Mouse (Mus musculus) lung, adult 2 months (tissue): ENCODE data around the gene Frmpd2. TPM values are rescaled to one million over a fixed set of nuclear protein-coding genes. Genes with fewer than 3 reads are reported as not detected.

Source experiments
- DNase-seq: peaks from one replicate; pipeline ENCODE4 v3.0.0; 2022
- H3K4me1 ChIP-seq: fragments of 200-500 bp; 2 replicates; pipeline ENCODE4 v1.6.1; 2011; ENCODE audit warnings: low read length; ENCODE audit not compliant: control insufficient read depth, insufficient read depth
- H3K4me3 ChIP-seq: fragments of 200-500 bp; replicated peaks from 2 replicates; pipeline ENCODE3; 2011; ENCODE audit warnings: low read depth, mild to moderate bottlenecking, control low read depth, low read length; ENCODE audit errors: extremely low read depth
- CTCF ChIP-seq: fragments of 200-500 bp; IDR thresholded peaks from 2 replicates; pipeline ENCODE4 v1.5.1; 2011; ENCODE audit warnings: mild to moderate bottlenecking, low read length, control low read depth; ENCODE audit not compliant: insufficient read depth
- POLR2A ChIP-seq: fragments of 200-500 bp; IDR thresholded peaks from 2 replicates; pipeline ENCODE4 v1.6.1; 2011; ENCODE audit warnings: low read depth, mild to moderate bottlenecking, control low read depth, low read length, borderline replicate concordance; ENCODE audit errors: extremely low read depth
- WGBS: fragments of 180-500 bp; shearing (Covaris S2); methylation state at CpG from one replicate; pipeline ENCODE4 v1.1.7; 2018; 5-methylcytosine and 5-hydroxymethylcytosine counted together
- polyA plus RNA-seq: library from polyadenylated mRNA; depleted of rRNA; stranded (reverse); fragments of >200 nt; gene quantifications from 2 replicates; pipeline ENCODE4 v1.2.3, GENCODE M21; 2012

The Frmpd2 gene
- polyA plus RNA-seq, 1 experiment = 3.1 TPM

- DNase-seq = no peak
- whole genome bisulfite sequencing = 68% methylated on average over 10 of the region's 10 CpGs
- Histone ChIP-seq H3K4me1 (0 out of 2 replicates have a peak, but pooled peaks cover 4% of the 10 kb centered on the region), H3K4me3 (no peak overlapping the region)
- no peak for TF ChIP-seq POLR2A
- TF ChIP-seq CTCF = no peak
These were observed 29.1 kb downstream of the Frmpd2 start for GRCm38 (mm10) chr14:33500631-33501030.

- DNase-seq = no peak
- no peak for TF ChIP-seq POLR2A
- TF ChIP-seq CTCF = no peak
- 0 out of 2 replicates have a peak, but pooled peaks cover 4% of the 10 kb centered on the region for H3K4me1 ChIP-seq
- WGBS = 83% methylated on average over 9 of the region's 9 CpGs
- H3K4me3 ChIP-seq = no peak overlapping the region
These were observed 31.8 kb downstream of the Frmpd2 start for GRCm38 (mm10) chr14:33503311-33503710.

GRCm38 (mm10) chr14:33506696-33507095, 35.2 kb downstream of the Frmpd2 start:
- Histone ChIP-seq H3K4me3 (no peak overlapping the region), H3K4me1 (no peaks in the 10 kb centered on the region)
- TF ChIP-seq POLR2A = no peak
- TF ChIP-seq CTCF = no peak
- no peak for DNase-seq
- WGBS = 62% methylated on average over 4 of the region's 4 CpGs

GRCm38 (mm10) chr14:33508660-33509059, 37.2 kb downstream of the Frmpd2 start:
- no peak for DNase-seq
- TF ChIP-seq POLR2A = no peak
- TF ChIP-seq CTCF = no peak
- WGBS = 68% methylated on average over 1 of the region's 1 CpGs
- H3K4me3 ChIP-seq = no peak overlapping the region
- no peaks in the 10 kb centered on the region for H3K4me1 ChIP-seq

- 58% methylated on average over 5 of the region's 5 CpGs for WGBS
- no peak overlapping the region for H3K4me3 ChIP-seq
- no peak for DNase-seq
- H3K4me1 ChIP-seq = no peaks in the 10 kb centered on the region
- TF ChIP-seq POLR2A (no peak), CTCF (no peak)
These were observed 42.4 kb downstream of the Frmpd2 start for GRCm38 (mm10) chr14:33513877-33514276.

- 69% methylated on average over 6 of the region's 6 CpGs for WGBS
- no peak for DNase-seq
- no peaks in the 10 kb centered on the region for H3K4me1 ChIP-seq
- H3K4me3 ChIP-seq = no peak overlapping the region
- TF ChIP-seq POLR2A (no peak), CTCF (no peak)
These were observed 43.3 kb downstream of the Frmpd2 start for GRCm38 (mm10) chr14:33514756-33515285.

GRCm38 (mm10) chr14:33521538-33521937, 50.0 kb downstream of the Frmpd2 start:
- Histone ChIP-seq H3K4me1 (no peaks in the 10 kb centered on the region), H3K4me3 (no peak overlapping the region)
- no peak for DNase-seq
- WGBS = 36% methylated on average over 3 of the region's 3 CpGs
- TF ChIP-seq CTCF (no peak), POLR2A (no peak)

GRCm38 (mm10) chr14:33525272-33525983, 53.9 kb downstream of the Frmpd2 start:
- Histone ChIP-seq H3K4me1 (no peaks in the 10 kb centered on the region), H3K4me3 (no peak overlapping the region)
- TF ChIP-seq CTCF (no peak), POLR2A (no peak)
- WGBS = 64% methylated on average over 12 of the region's 12 CpGs
- DNase-seq = no peak

- DNase-seq = no peak
- TF ChIP-seq POLR2A (no peak), CTCF (no peak)
- WGBS = 56% methylated on average over 2 of the region's 2 CpGs
- Histone ChIP-seq H3K4me1 (no peaks in the 10 kb centered on the region), H3K4me3 (no peak overlapping the region)
These were observed 55.1 kb downstream of the Frmpd2 start for GRCm38 (mm10) chr14:33526621-33527020.

GRCm38 (mm10) chr14:33527938-33528337, 56.4 kb downstream of the Frmpd2 start:
- 51% methylated on average over 3 of the region's 3 CpGs for WGBS
- DNase-seq = no peak
- no peak for TF ChIP-seq POLR2A
- no peak for TF ChIP-seq CTCF
- H3K4me1 ChIP-seq = no peaks in the 10 kb centered on the region
- H3K4me3 ChIP-seq = no peak overlapping the region
